Mouse (Mus musculus) lung, adult 2 months (tissue): ENCODE results near the gene Tlcd1.

Experiments
- CTCF ChIP-seq: fragments of 200-500 bp; IDR thresholded peaks from 2 replicates; pipeline ENCODE4 v1.5.1; 2011; ENCODE audit warnings: mild to moderate bottlenecking, low read length, control low read depth; ENCODE audit not compliant: insufficient read depth
- POLR2A ChIP-seq: fragments of 200-500 bp; IDR thresholded peaks from 2 replicates; pipeline ENCODE4 v1.6.1; 2011; ENCODE audit warnings: low read depth, mild to moderate bottlenecking, control low read depth, low read length, borderline replicate concordance; ENCODE audit errors: extremely low read depth

DNA sequence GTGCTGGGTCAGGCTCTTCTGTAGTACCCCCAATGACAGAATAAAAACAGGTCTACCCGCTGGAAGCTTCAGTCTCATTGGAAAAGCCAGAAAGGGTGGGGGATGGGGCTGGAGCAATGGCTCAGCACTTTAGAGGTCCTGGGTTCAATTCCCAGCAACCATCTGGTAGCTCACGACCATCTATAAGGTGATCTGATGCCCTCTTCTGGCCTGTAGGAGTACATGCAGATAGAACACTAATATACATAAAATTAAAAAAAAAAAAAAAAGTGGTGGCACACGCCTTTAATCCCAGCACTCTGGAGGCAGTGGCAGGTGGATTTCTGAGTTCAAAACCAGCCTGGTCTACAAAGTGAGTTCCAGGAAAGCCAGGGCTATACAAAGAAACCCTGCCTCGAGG lies 5.2 kb upstream of the Tlcd1 start:
- TF ChIP-seq POLR2A, result no peak
- TF ChIP-seq CTCF, result 0 out of 2 replicates have a peak, but pooled peaks have one; percentile 19
